Mouse (Mus musculus): ENCODE data around the gene Gm3336. TPM values are rescaled to one million over a fixed set of nuclear protein-coding genes. Genes with fewer than 3 reads are reported as not detected.

Gm3336 gene
- polyA plus RNA-seq, 1 experiment from 2014 or later = 0.15 TPM

DNA sequence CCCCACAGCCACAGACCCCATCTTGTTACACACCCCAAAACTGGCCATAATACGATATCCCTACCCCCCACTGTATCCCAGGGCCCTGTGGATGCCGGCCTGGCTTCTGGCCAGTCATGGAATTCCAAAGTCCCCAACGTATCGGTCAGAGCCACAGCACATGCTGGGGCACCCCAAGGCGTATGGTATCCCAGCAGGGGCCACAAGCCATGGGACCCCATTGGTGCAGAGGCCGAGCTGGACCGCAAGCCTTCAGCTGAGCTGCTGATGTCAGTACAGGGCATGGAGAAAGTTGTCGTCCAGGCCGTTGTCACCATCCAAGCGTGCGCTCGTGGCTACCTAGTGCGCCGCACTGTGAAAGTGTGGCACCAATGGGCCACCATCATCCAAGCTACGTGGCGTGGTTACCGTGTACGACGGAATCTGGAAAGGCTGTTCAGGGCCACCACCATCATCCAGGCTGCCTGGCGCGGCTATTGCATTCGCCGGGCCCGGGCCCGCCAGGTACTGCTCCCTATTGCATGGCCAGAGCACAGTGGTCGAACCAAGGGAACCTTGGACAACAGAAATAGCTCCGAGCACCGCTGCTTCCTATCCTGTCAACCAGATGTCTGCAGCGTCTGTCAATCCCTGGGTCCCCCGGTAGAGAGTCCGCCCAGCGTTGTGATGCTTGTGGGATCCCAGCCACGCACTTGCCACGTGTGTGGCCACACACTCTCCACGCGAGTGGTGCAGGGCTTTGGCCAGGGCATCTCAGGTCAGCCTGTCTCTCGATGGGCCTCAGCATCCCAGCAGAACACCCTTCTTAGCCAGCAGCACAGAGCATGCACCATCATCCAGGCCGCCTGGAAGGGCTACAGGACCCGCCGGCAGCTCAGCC is 1.6 kb upstream of the Gm3336 start:
- no peaks in the 10 kb centered on the region for H3K9me3 ChIP-seq (ENCODE audit: control insufficient read depth, low read length)
- WGBS = 74% methylated on average over 40 of the region's 40 CpGs
- no peak for DNase-seq (ENCODE audit: low spot score)
- H3K27ac ChIP-seq (ENCODE audit: low read depth, low read length) = no peak overlapping the region
- no peak overlapping the region for H3K9ac ChIP-seq (ENCODE audit: low read depth, low read length)
- H3K36me3 ChIP-seq (ENCODE audit: control insufficient read depth, insufficient read depth, low read length) = no peaks in the 10 kb centered on the region
- H3K4me3 ChIP-seq (ENCODE audit: low read depth, low read length) = no peak overlapping the region
- no peak overlapping the region for H3K4me2 ChIP-seq
- no peaks in the 10 kb centered on the region; the same call in 1 of the 2 replicates for H3K4me1 ChIP-seq (replicated peaks; ENCODE audit: control insufficient read depth, insufficient read depth, low read length)
- H3K27me3 ChIP-seq (replicated peaks; ENCODE audit: control insufficient read depth, insufficient read depth, low read length) = peaks cover 2% of the 10 kb centered on the region; the same call in 1 of the 2 replicates
- no peak for ATAC-seq (replicated peaks; ENCODE audit: low FRiP score)

DNA sequence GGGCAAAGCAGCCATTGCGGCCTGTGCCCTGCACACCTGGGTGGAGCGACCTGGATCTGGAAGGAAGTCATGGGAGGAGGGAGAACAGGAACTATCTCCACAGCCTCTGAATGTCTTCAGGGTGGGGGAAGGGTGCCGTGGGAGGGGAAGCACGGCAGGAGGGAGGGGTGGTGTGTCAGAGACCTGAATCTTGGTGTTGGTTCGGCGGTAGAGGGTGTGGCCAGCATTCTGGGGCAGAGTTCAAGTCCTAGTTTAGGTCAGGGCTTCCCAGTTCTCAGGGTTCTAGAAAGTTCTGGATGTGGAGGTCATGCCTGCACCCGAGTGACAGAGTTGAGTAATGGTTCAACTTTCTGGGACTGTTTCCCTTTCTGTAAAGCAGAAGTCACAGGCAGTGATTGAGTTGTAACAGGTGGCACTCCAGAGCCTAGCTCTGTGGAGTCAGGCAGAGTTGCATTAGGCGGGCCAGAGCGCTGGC is 1.5 kb downstream of the Gm3336 start:
- Histone ChIP-seq H3K4me1 (replicated peaks; ENCODE audit: control insufficient read depth, insufficient read depth, low read length) (no peaks in the 10 kb centered on the region; the same call in 1 of the 2 replicates), H3K27me3 (replicated peaks; ENCODE audit: control insufficient read depth, insufficient read depth, low read length) (peaks cover 2% of the 10 kb centered on the region; the same call in 1 of the 2 replicates)
- WGBS = 46% methylated on average over 9 of the region's 9 CpGs

DNA sequence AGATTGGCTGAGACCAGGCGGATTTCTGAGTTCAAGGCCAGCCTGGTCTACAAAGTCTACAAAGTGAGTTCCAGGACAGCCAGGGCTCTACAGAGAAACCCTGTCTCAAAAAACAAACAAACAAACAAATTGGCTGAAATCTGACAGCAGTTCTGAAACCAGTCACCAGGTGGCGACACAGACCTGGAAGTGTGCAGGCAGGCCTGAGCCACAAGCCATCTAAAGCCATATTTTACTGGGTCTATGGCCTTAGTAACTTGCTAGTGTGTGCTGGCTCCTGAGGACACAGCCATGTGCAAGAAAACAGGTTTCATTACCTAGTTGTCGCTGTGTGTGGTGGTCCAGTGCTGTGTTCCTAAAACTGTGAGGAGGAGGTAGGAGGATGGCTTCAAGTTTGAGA is 2.4 kb downstream of the Gm3336 start:
- H3K36me3 ChIP-seq (ENCODE audit: control insufficient read depth, insufficient read depth, low read length) = no peaks in the 10 kb centered on the region
- H3K9me3 ChIP-seq (ENCODE audit: control insufficient read depth, low read length) = no peaks in the 10 kb centered on the region
- H3K27me3 ChIP-seq (replicated peaks; ENCODE audit: control insufficient read depth, insufficient read depth, low read length) = peaks cover 3% of the 10 kb centered on the region
- ATAC-seq (replicated peaks; ENCODE audit: low FRiP score) = no peak
- H3K4me2 ChIP-seq = no peak overlapping the region
- peak; percentile 65 for DNase-seq (ENCODE audit: low spot score)
- no peak overlapping the region for H3K27ac ChIP-seq (ENCODE audit: low read depth, low read length)
- no peaks in the 10 kb centered on the region; the same call in 1 of the 2 replicates for H3K4me1 ChIP-seq (replicated peaks; ENCODE audit: control insufficient read depth, insufficient read depth, low read length)
- WGBS = 7% methylated on average over 3 of the region's 3 CpGs
- H3K9ac ChIP-seq (ENCODE audit: low read depth, low read length) = no peak overlapping the region
- no peak overlapping the region for H3K4me3 ChIP-seq (ENCODE audit: low read depth, low read length)

More for the DNA sequence above, 1.5 kb downstream of the Gm3336 start:
- H3K27ac ChIP-seq (ENCODE audit: low read depth, low read length) = no peak overlapping the region
- no peak overlapping the region for H3K4me2 ChIP-seq
- no peak for ATAC-seq (replicated peaks; ENCODE audit: low FRiP score)
- H3K36me3 ChIP-seq (ENCODE audit: control insufficient read depth, insufficient read depth, low read length) = no peaks in the 10 kb centered on the region
- no peak overlapping the region; the same call in 1 of the 2 replicates for H3K9ac ChIP-seq (ENCODE audit: low read depth, low read length)
- H3K4me3 ChIP-seq (ENCODE audit: low read depth, low read length) = no peak overlapping the region
- no peaks in the 10 kb centered on the region for H3K9me3 ChIP-seq (ENCODE audit: control insufficient read depth, low read length)
- DNase-seq (ENCODE audit: low spot score) = no peak

DNA sequence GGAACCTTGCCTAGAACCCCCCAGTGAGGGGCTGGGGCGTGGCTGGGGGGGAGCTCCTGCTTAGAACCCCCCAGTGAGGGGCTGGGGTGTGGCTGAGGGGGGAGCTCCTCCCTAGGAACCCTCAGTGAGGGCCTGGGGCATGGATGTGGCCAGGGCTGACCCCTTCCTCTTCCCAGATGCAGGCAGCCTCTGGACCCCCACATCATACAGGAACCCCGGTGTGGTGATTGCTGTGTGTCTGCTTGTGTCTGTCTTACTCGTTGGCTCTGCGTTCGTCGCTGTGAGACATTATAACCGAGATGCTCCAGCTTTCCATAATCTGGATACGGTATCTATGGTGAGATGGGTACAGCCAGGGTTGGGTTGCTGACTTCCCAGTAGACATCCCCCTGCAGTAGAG is 3.3 kb downstream of the Gm3336 start:
- WGBS = 79% methylated on average over 8 of the region's 8 CpGs
- Histone ChIP-seq H3K27ac (ENCODE audit: low read depth, low read length) (no peak overlapping the region), H3K36me3 (ENCODE audit: control insufficient read depth, insufficient read depth, low read length) (no peaks in the 10 kb centered on the region), H3K9ac (ENCODE audit: low read depth, low read length) (no peak overlapping the region), H3K4me2 (no peak overlapping the region), H3K4me3 (ENCODE audit: low read depth, low read length) (no peak overlapping the region), H3K27me3 (replicated peaks; ENCODE audit: control insufficient read depth, insufficient read depth, low read length) (peaks cover 12% of the 10 kb centered on the region), H3K9me3 (ENCODE audit: control insufficient read depth, low read length) (no peaks in the 10 kb centered on the region), H3K4me1 (replicated peaks; ENCODE audit: control insufficient read depth, insufficient read depth, low read length) (no peaks in the 10 kb centered on the region; the same call in 1 of the 2 replicates)
- DNase-seq (ENCODE audit: low spot score) (no peak), ATAC-seq (replicated peaks; ENCODE audit: low FRiP score) (no peak)

DNA sequence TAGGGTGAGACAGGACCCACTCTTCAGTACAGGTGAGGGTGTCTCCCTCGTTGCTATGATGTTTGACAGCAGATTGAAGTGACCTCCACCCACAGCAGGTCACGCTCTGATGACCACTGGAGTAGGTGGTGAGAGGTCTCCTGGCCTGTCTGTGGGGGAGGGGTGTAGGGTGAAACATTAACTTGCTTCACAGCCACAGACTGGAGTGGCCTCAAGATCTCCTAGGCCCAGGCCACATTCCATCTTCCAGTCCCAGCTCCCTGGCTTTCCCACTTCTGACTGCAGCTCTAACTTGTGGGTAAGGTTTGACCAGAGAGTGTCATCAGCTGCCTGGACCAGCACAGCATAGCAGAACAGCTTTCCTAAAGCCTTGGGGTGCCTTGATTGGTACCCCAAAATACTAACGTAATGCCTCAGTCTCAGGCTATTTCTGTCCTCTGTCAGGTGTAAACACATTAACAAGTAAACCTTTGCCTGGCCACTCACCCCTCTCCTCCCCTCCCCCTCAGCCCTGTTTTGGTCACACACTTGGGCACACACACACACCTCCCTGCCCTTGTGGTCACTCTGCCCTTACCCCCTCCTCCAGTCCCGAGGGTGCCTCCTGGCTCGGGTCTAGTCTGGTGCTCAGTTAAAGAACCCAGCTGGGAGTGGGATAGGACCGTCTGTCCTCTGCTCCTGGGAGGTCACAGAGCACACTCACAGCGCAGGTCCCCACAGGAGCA is 5.3 kb downstream of the Gm3336 start, which contains the start of gene Pde4c:
Pde4c (plus strand) TSS at position 235 of the 725 bp plus-strand sequence.
- ATAC-seq (replicated peaks; ENCODE audit: low FRiP score) = peak; percentile 29; the same call in 1 of the 2 replicates
- DNase-seq (ENCODE audit: low spot score) = no peak
- Histone ChIP-seq H3K4me1 (replicated peaks; ENCODE audit: control insufficient read depth, insufficient read depth, low read length) (no peaks in the 10 kb centered on the region), H3K36me3 (ENCODE audit: control insufficient read depth, insufficient read depth, low read length) (no peaks in the 10 kb centered on the region), H3K27me3 (replicated peaks; ENCODE audit: control insufficient read depth, insufficient read depth, low read length) (peaks cover 25% of the 10 kb centered on the region), H3K9ac (ENCODE audit: low read depth, low read length) (no peak within 1 kb of the TSS), H3K9me3 (ENCODE audit: control insufficient read depth, low read length) (no peaks in the 10 kb centered on the region), H3K27ac (ENCODE audit: low read depth, low read length) (peak within 1 kb of the TSS; percentile 49), H3K4me2 (peak within 1 kb of the TSS; percentile 22), H3K4me3 (ENCODE audit: low read depth, low read length) (no peak within 1 kb of the TSS)
- WGBS = 54% methylated on average over 7 of the region's 7 CpGs

DNA sequence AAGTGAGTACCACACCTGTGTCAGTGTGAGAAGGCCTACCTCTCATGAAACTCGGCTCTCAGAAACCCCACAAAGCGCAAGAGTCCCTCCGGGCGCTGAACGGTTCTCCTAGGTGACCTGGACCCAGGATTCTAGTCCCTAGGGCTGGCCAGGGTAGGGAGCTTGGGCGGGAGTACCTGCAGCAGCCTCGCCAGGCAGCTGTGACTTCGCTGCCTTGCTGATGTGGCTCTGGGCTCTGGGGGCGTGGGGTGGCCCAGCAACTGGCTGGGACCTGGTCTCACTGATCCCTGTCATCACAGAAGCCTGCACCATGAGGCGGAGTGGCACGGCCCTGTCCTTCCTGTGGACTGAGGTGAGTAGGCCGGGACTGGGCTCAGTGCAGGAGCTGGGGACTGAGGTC is 5.9 kb downstream of the Gm3336 start:
- H3K4me2 ChIP-seq = peak overlapping the region; percentile 16; the same call in 1 of the 2 replicates

DNA sequence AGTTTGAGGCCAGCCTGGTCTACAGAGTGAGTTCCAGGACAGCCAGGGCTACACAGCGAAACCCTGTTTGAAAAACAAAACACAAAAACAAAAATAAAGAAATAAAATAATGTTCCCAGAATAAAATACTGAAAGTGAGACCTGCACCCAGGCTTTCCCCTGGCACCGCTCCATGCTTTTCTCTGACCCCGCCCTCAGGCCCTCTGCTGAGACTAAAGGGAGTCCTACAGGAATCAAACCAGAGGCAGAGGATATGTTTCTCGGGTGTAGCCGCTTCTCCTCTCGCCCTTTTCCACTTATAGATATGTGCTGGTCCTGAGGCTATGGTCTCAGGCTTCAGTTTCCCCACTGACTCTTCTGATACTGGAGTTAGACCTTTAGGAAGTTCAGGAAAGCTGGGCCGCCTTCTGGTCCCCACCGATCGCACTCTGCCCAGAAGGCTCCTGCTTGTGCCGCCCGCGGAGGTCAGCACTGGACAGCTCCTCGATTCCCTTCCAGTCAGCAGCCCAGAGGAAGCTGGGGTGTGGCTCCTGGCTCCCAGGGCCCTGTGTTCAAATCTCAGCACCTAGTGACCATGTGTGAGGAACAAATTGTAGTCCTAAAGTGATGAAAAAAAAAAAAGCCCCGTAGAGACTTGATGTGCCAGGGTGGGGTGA is 7.6 kb downstream of the Gm3336 start:
- Histone ChIP-seq H3K9ac (ENCODE audit: low read depth, low read length) (no peak overlapping the region), H3K4me1 (replicated peaks; ENCODE audit: control insufficient read depth, insufficient read depth, low read length) (peaks cover 6% of the 10 kb centered on the region), H3K4me3 (ENCODE audit: low read depth, low read length) (no peak overlapping the region), H3K27ac (ENCODE audit: low read depth, low read length) (no peak overlapping the region), H3K9me3 (ENCODE audit: control insufficient read depth, low read length) (no peaks in the 10 kb centered on the region), H3K27me3 (replicated peaks; ENCODE audit: control insufficient read depth, insufficient read depth, low read length) (peaks cover 45% of the 10 kb centered on the region), H3K4me2 (no peak overlapping the region), H3K36me3 (ENCODE audit: control insufficient read depth, insufficient read depth, low read length) (no peaks in the 10 kb centered on the region)
- ATAC-seq (replicated peaks; ENCODE audit: low FRiP score) (no peak), DNase-seq (ENCODE audit: low spot score) (no peak)
- WGBS = 23% methylated on average over 14 of the region's 14 CpGs

More for the DNA sequence above, 5.9 kb downstream of the Gm3336 start:
- DNase-seq (ENCODE audit: low spot score) (no peak), ATAC-seq (replicated peaks; ENCODE audit: low FRiP score) (no peak)
- Histone ChIP-seq H3K4me1 (replicated peaks; ENCODE audit: control insufficient read depth, insufficient read depth, low read length) (no peaks in the 10 kb centered on the region), H3K4me3 (ENCODE audit: low read depth, low read length) (no peak overlapping the region), H3K9me3 (ENCODE audit: control insufficient read depth, low read length) (no peaks in the 10 kb centered on the region), H3K36me3 (ENCODE audit: control insufficient read depth, insufficient read depth, low read length) (no peaks in the 10 kb centered on the region), H3K9ac (ENCODE audit: low read depth, low read length) (no peak overlapping the region), H3K27me3 (replicated peaks; ENCODE audit: control insufficient read depth, insufficient read depth, low read length) (peaks cover 30% of the 10 kb centered on the region), H3K27ac (ENCODE audit: low read depth, low read length) (peak overlapping the region; percentile 49)
- WGBS = 74% methylated on average over 12 of the region's 12 CpGs

DNA sequence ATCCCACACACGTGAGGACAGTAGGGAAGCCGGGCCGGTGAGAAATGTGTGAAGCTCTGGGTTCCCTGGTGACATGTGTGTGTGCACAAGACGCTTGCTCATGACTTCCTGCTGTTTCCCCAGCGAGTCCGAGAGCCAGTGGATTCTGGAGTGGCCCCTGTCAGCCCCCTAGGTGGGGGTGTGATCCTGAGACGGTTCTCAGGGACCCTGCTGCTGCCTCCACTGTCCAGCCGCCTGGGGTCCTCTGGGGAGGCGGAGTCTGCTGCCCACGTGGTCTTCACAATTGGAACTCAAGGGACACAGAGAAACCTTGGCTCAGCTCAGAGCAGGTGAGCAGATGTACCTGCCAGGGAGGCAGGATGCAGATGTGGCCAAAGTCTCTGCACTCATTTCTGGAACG is 8.4 kb downstream of the Gm3336 start:
- no peak for DNase-seq (ENCODE audit: low spot score)
- ATAC-seq (replicated peaks; ENCODE audit: low FRiP score) = no peak
- Histone ChIP-seq H3K9ac (ENCODE audit: low read depth, low read length) (no peak overlapping the region), H3K27ac (ENCODE audit: low read depth, low read length) (no peak overlapping the region), H3K36me3 (ENCODE audit: control insufficient read depth, insufficient read depth, low read length) (no peaks in the 10 kb centered on the region), H3K4me3 (ENCODE audit: low read depth, low read length) (no peak overlapping the region), H3K4me1 (replicated peaks; ENCODE audit: control insufficient read depth, insufficient read depth, low read length) (peaks cover 6% of the 10 kb centered on the region), H3K9me3 (ENCODE audit: control insufficient read depth, low read length) (no peaks in the 10 kb centered on the region), H3K4me2 (no peak overlapping the region), H3K27me3 (replicated peaks; ENCODE audit: control insufficient read depth, insufficient read depth, low read length) (peaks cover 49% of the 10 kb centered on the region)
- WGBS = 41% methylated on average over 11 of the region's 11 CpGs

Measured in liver, embryonic 11.5 days (tissue).